Mouse (Mus musculus) testis, adult 10 weeks (tissue): ENCODE data around the gene Rdh12. TPM values are rescaled to one million over a fixed set of nuclear protein-coding genes. Genes with fewer than 3 reads are reported as not detected.

Experiments used
- polyA plus RNA-seq: library from polyadenylated mRNA; stranded (reverse); fragments of 350-450 nt; fragmentation: Illumina TruSeq; extraction: RNeasy Lipid Tissue Mini Kit (QIAGEN cat#74804); gene quantifications from one replicate; pipeline ENCODE4 v1.2.3, GENCODE M21; 2014; ENCODE audit warnings: low read depth, low replicate concordance

Gene Rdh12
- 0.14 TPM for polyA plus RNA-seq

GRCm38 (mm10) chr12:79208703-79209464 lies at the start of gene Rdh12:
Gene Rdh12 (plus strand): TSS chr12:79208914.

GRCm38 (mm10) chr12:79172019-79172941 lies 36.4 kb upstream of the Rdh12 start, which contains the start of gene Vti1b:
Gene Vti1b (minus strand): TSS chr12:79172667.

GRCm38 (mm10) chr12:79192193-79192592 lies 16.5 kb upstream of the Rdh12 start, which contains the start of gene Rdh11:
Gene Rdh11 (minus strand): TSS chr12:79192293.

Other genes with a start within 250 kb of the Rdh12 start
- 0.60 TPM for gene Tmem229b, start 201.3 kb upstream of the Rdh12 start, polyA plus RNA-seq
- 3.4 TPM for gene Plekhh1, start 179.8 kb upstream of the Rdh12 start, polyA plus RNA-seq
- gene Pigh, start 119.3 kb upstream of the Rdh12 start, polyA plus RNA-seq = 9.5 TPM
- 4.3 TPM for gene Arg2, start 78.1 kb upstream of the Rdh12 start, polyA plus RNA-seq
- gene Vti1b, start 36.2 kb upstream of the Rdh12 start, polyA plus RNA-seq = 53.0 TPM
- gene Rdh11, start 16.6 kb upstream of the Rdh12 start, polyA plus RNA-seq = 197 TPM
- 6.2 TPM for gene Zfyve26, start 87.4 kb downstream of the Rdh12 start, polyA plus RNA-seq
- 2.6 TPM for gene Rad51b, start 88.4 kb downstream of the Rdh12 start, polyA plus RNA-seq